Mouse (Mus musculus) hindbrain, postnatal 0 days (tissue): ENCODE data around the gene Gm21969. TPM values are rescaled to one million over a fixed set of nuclear protein-coding genes. Genes with fewer than 3 reads are reported as not detected.

Experiments used
- ATAC-seq: fragments of 200-750 bp; cut with Nextera tagmentation; 2 replicates; pipeline ENCODE4 v1.8.0; 2017; ENCODE audit warnings: mild to moderate bottlenecking, moderate TSS enrichment, moderate library complexity
- DNase-seq: peaks from one replicate; pipeline ENCODE4 v3.0.0-alpha.2; 2015; ENCODE audit warnings: low spot score
- H3K27ac ChIP-seq: fragments of 300-500 bp; sonication (generic); 2 replicates; pipeline ENCODE4 v1.5.1; 2014; ENCODE audit warnings: mild to moderate bottlenecking
- H3K27me3 ChIP-seq: fragments of 300-500 bp; sonication (generic); 2 replicates; pipeline ENCODE4 v1.6.1; 2014; ENCODE audit warnings: low read length, mixed read lengths; ENCODE audit not compliant: insufficient read depth
- H3K36me3 ChIP-seq: fragments of 300-500 bp; sonication (generic); 2 replicates; pipeline ENCODE4 v1.6.1; 2014; ENCODE audit warnings: low read length, mixed read lengths; ENCODE audit not compliant: insufficient read depth
- H3K4me1 ChIP-seq: fragments of 300-500 bp; sonication (generic); 2 replicates; pipeline ENCODE4 v1.6.1; 2014; ENCODE audit warnings: antibody characterized with exemption, low read length, mixed read lengths; ENCODE audit not compliant: insufficient read depth
- H3K4me2 ChIP-seq: fragments of 300-500 bp; sonication (generic); 2 replicates; pipeline ENCODE4 v1.6.1; 2014; ENCODE audit warnings: low read depth, mild to moderate bottlenecking, low read length, moderate library complexity, mixed read lengths
- H3K4me3 ChIP-seq: fragments of 300-500 bp; sonication (generic); 2 replicates; pipeline ENCODE4 v1.5.1; 2014; ENCODE audit warnings: low read length
- H3K9ac ChIP-seq: fragments of 300-500 bp; sonication (generic); replicated peaks from 2 replicates; pipeline ENCODE4 v1.6.1; 2014; ENCODE audit warnings: mild to moderate bottlenecking, low read length, moderate library complexity, mixed read lengths
- H3K9me3 ChIP-seq: fragments of 300-500 bp; sonication (generic); 2 replicates; pipeline ENCODE4 v1.6.1; 2016; ENCODE audit warnings: low read length, mixed read lengths
- CTCF ChIP-seq: IDR thresholded peaks from 2 replicates; pipeline ENCODE4 v1.5.1; 2016; ENCODE audit warnings: antibody characterized with exemption, control low read depth, low read depth
- WGBS: fragments of 180-500 bp; shearing (Covaris S2); extraction: QIAGEN DNeasy Blood & Tissue Kit; methylation state at CpG from one replicate; pipeline ENCODE4 v1.1.7; 2014; 5-methylcytosine and 5-hydroxymethylcytosine counted together
- polyA plus RNA-seq: library from polyadenylated mRNA; unstranded; fragments of >200 nt; fragmentation: Nextera tagmentation; extraction: Ambion mirVana; gene quantifications from 2 replicates; pipeline ENCODE4 v1.2.1, GENCODE M21; 2015
- total RNA-seq: library from RNA; depleted of rRNA; stranded (reverse); fragments of >200 nt; gene quantifications from 2 replicates; pipeline ENCODE4 v1.2.3, GENCODE M21; 2014

The Gm21969 gene
- total and polyA plus RNA-seq, 2 experiments from 2014 or later = not detected

DNA sequence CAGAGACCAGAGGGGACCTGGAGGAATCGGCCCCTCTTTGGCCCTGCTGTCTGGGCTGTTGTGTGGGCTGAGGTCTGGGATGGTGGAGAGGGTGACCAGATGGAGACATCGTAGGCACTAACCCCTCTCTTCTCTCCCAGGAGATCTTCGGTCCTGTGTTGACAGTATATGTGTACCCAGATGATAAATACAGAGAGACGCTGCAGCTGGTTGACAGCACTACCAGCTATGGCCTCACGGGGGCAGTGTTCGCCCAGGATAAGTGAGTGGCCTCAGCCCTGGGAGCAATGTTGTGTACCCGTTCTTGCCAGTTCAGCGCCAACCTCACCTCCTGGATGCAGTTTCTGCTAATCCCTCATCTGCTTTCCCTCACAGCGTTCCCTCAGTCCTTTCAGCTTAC is 41.0 kb downstream of the Gm21969 start:
- DNase-seq (peak; percentile 90), ATAC-seq (peak; percentile 52)
- Histone ChIP-seq H3K36me3 (peaks cover 21% of the 10 kb centered on the region), H3K4me3 (no peak overlapping the region), H3K4me2 (no peak overlapping the region), H3K9me3 (no peaks in the 10 kb centered on the region), H3K9ac (no peak overlapping the region), H3K27me3 (0 out of 2 replicates have a peak, but pooled peaks cover 4% of the 10 kb centered on the region), H3K27ac (no peak overlapping the region), H3K4me1 (0 out of 2 replicates have a peak, but pooled peaks cover 4% of the 10 kb centered on the region)
- 17% methylated on average over 9 of the region's 9 CpGs for WGBS
- TF ChIP-seq CTCF = peak; percentile 98

- no peak overlapping the region for H3K27ac ChIP-seq
- H3K9me3 ChIP-seq = no peaks in the 10 kb centered on the region
- H3K4me2 ChIP-seq = no peak overlapping the region
- no peak for ATAC-seq
- H3K9ac ChIP-seq = no peak overlapping the region
- peaks cover 24% of the 10 kb centered on the region for H3K36me3 ChIP-seq
- no peak overlapping the region for H3K4me3 ChIP-seq
- 87% methylated on average over 7 of the region's 7 CpGs for WGBS
- DNase-seq = peak; percentile 51
- 0 out of 2 replicates have a peak, but pooled peaks cover 4% of the 10 kb centered on the region for H3K27me3 ChIP-seq
- no peaks in the 10 kb centered on the region for H3K4me1 ChIP-seq
- peak; percentile 64 for TF ChIP-seq CTCF
These were observed 43.9 kb downstream of the Gm21969 start for GRCm38 (mm10) chr4:139646916-139647315.

- Histone ChIP-seq H3K9ac (no peak overlapping the region), H3K9me3 (no peaks in the 10 kb centered on the region), H3K4me2 (no peak overlapping the region), H3K27ac (no peak overlapping the region), H3K4me3 (no peak overlapping the region), H3K27me3 (no peaks in the 10 kb centered on the region), H3K4me1 (no peaks in the 10 kb centered on the region), H3K36me3 (peaks cover 8% of the 10 kb centered on the region; the same call in 1 of the 2 replicates)
- no peak for DNase-seq
- no peak for TF ChIP-seq CTCF
- ATAC-seq = no peak
- 71% methylated on average over 15 of the region's 15 CpGs for WGBS
These were observed 47.2 kb downstream of the Gm21969 start for GRCm38 (mm10) chr4:139650086-139650743.

- WGBS = 34% methylated on average over 11 of the region's 11 CpGs
- H3K9ac ChIP-seq = no peak overlapping the region
- H3K4me2 ChIP-seq = no peak overlapping the region
These were observed 47.9 kb downstream of the Gm21969 start for GRCm38 (mm10) chr4:139650907-139651306.

GRCm38 (mm10) chr4:139653238-139653637 is 50.3 kb downstream of the Gm21969 start, which contains the start of gene Tas1r2:
Gene Tas1r2 (plus strand): TSS chr4:139653538.
- no peak within 1 kb of the TSS for H3K4me2 ChIP-seq
- H3K27ac ChIP-seq = no peak within 1 kb of the TSS
- H3K9ac ChIP-seq = no peak within 1 kb of the TSS
- no peaks in the 10 kb centered on the region for H3K9me3 ChIP-seq
- ATAC-seq (no peak), DNase-seq (no peak)
- no peak for TF ChIP-seq CTCF
- no peaks in the 10 kb centered on the region for H3K27me3 ChIP-seq
- H3K4me3 ChIP-seq = no peak within 1 kb of the TSS
- WGBS = 73% methylated on average over 8 of the region's 8 CpGs
- no peaks in the 10 kb centered on the region for H3K4me1 ChIP-seq
- peaks cover 4% of the 10 kb centered on the region; the same call in 1 of the 2 replicates for H3K36me3 ChIP-seq

More at GRCm38 (mm10) chr4:139650907-139651306, 47.9 kb downstream of the Gm21969 start:
- H3K4me3 ChIP-seq = no peak overlapping the region
- H3K4me1 ChIP-seq = no peaks in the 10 kb centered on the region
- H3K27me3 ChIP-seq = no peaks in the 10 kb centered on the region
- no peak for TF ChIP-seq CTCF
- DNase-seq (no peak), ATAC-seq (no peak)
- H3K27ac ChIP-seq = no peak overlapping the region
- H3K9me3 ChIP-seq = no peaks in the 10 kb centered on the region
- peaks cover 8% of the 10 kb centered on the region; the same call in 1 of the 2 replicates for H3K36me3 ChIP-seq

- no peak overlapping the region for H3K4me3 ChIP-seq
- no peaks in the 10 kb centered on the region for H3K27me3 ChIP-seq
- peak; percentile 74 for DNase-seq
- no peaks in the 10 kb centered on the region for H3K9me3 ChIP-seq
- no peaks in the 10 kb centered on the region for H3K36me3 ChIP-seq
- H3K4me1 ChIP-seq = no peaks in the 10 kb centered on the region
- 46% methylated on average over 14 of the region's 14 CpGs for WGBS
- no peak for TF ChIP-seq CTCF
- H3K4me2 ChIP-seq = no peak overlapping the region
- no peak overlapping the region for H3K9ac ChIP-seq
- peak; percentile 79 for ATAC-seq
- no peak overlapping the region for H3K27ac ChIP-seq
These were observed 58.9 kb downstream of the Gm21969 start for GRCm38 (mm10) chr4:139661897-139662296.

GRCm38 (mm10) chr4:139667632-139668031 is 64.6 kb downstream of the Gm21969 start:
- Histone ChIP-seq H3K9ac (no peak overlapping the region), H3K9me3 (no peaks in the 10 kb centered on the region), H3K27me3 (no peaks in the 10 kb centered on the region), H3K27ac (no peak overlapping the region), H3K4me3 (no peak overlapping the region), H3K4me1 (no peaks in the 10 kb centered on the region), H3K4me2 (no peak overlapping the region), H3K36me3 (no peaks in the 10 kb centered on the region)
- no peak for ATAC-seq
- 52% methylated on average over 6 of the region's 6 CpGs for WGBS
- TF ChIP-seq CTCF = no peak
- no peak for DNase-seq
